Mouse (Mus musculus) limb, embryonic 14.5 days (tissue): ENCODE data around the gene Bmf. TPM values are rescaled to one million over a fixed set of nuclear protein-coding genes. Genes with fewer than 3 reads are reported as not detected.
A peak's percentile ranks its signal among the peaks of the same experiment; 100 is the strongest.

Source experiments
- ATAC-seq: fragments of 200-750 bp; cut with Nextera tagmentation; 2 replicates; pipeline ENCODE4 v1.8.0; 2017; ENCODE audit warnings: low read depth, moderate number of reproducible peaks, moderate TSS enrichment; ENCODE audit not compliant: low FRiP score
- DNase-seq: peaks from one replicate; pipeline ENCODE4 v3.0.0-alpha.2; 2015; ENCODE audit warnings: low spot score
- H3K27ac ChIP-seq: fragments of 300-500 bp; sonication (generic); replicated peaks from 2 replicates; pipeline ENCODE4 v1.5.1; 2014; ENCODE audit warnings: low read depth, mild to moderate bottlenecking, low read length, moderate library complexity, mixed read lengths
- H3K27me3 ChIP-seq: fragments of 300-500 bp; sonication (generic); 2 replicates; pipeline ENCODE4 v1.6.1; 2014; ENCODE audit warnings: low read length, mixed read lengths; ENCODE audit not compliant: control insufficient read depth, insufficient read depth
- H3K36me3 ChIP-seq: fragments of 300-500 bp; sonication (generic); 2 replicates; pipeline ENCODE4 v1.6.1; 2014; ENCODE audit warnings: mild to moderate bottlenecking, low read length, moderate library complexity, mixed read lengths; ENCODE audit not compliant: control insufficient read depth, insufficient read depth
- H3K4me1 ChIP-seq: fragments of 300-500 bp; sonication (generic); 2 replicates; pipeline ENCODE4 v1.6.1; 2014; ENCODE audit warnings: antibody characterized with exemption, low read length, mixed read lengths; ENCODE audit not compliant: control insufficient read depth, insufficient read depth
- H3K4me2 ChIP-seq: fragments of 300-500 bp; sonication (generic); replicated peaks from 2 replicates; pipeline ENCODE4 v1.6.1; 2014; ENCODE audit warnings: low read depth, mild to moderate bottlenecking, low read length, moderate library complexity; ENCODE audit not compliant: severe bottlenecking
- H3K4me3 ChIP-seq: fragments of 300-500 bp; sonication (generic); replicated peaks from 2 replicates; pipeline ENCODE4 v1.5.1; 2014; ENCODE audit warnings: low read length
- H3K9ac ChIP-seq: fragments of 300-500 bp; sonication (generic); 2 replicates; pipeline ENCODE4 v1.6.1; 2014; ENCODE audit warnings: mild to moderate bottlenecking, low read depth, low read length, moderate library complexity; ENCODE audit not compliant: severe bottlenecking
- H3K9me3 ChIP-seq: fragments of 300-500 bp; sonication (generic); 2 replicates; pipeline ENCODE4 v1.6.1; 2016; ENCODE audit warnings: low read length; ENCODE audit not compliant: control insufficient read depth
- POLR2A ChIP-seq: fragments of 200-500 bp; IDR thresholded peaks from 2 replicates; pipeline ENCODE4 v1.8.0; 2012; ENCODE audit warnings: inconsistent platforms, mild to moderate bottlenecking, moderate library complexity, borderline replicate concordance; ENCODE audit not compliant: insufficient read depth, insufficient read length; ENCODE audit errors: extremely low read depth
- WGBS: fragments of 180-500 bp; shearing (Covaris S2); extraction: QIAGEN DNeasy Blood & Tissue Kit; methylation state at CpG from one replicate; pipeline ENCODE4 v1.1.7; 2014; 5-methylcytosine and 5-hydroxymethylcytosine counted together
- polyA plus RNA-seq, 2 experiments: library from polyadenylated mRNA; depleted of rRNA in 1 of 2; stranded (reverse) in 1 of 2; unstranded in 1 of 2; fragments of >200 nt; fragmentation: Nextera tagmentation in 1 of 2; extraction: Ambion mirVana in 1 of 2; gene quantifications; 2 replicates each; pipeline versions ENCODE4 v1.2.1 to v1.2.3; 2012 to 2014

Gene Bmf
- polyA plus RNA-seq, 2 experiments: 5.1 to 29.2 TPM

DNA sequence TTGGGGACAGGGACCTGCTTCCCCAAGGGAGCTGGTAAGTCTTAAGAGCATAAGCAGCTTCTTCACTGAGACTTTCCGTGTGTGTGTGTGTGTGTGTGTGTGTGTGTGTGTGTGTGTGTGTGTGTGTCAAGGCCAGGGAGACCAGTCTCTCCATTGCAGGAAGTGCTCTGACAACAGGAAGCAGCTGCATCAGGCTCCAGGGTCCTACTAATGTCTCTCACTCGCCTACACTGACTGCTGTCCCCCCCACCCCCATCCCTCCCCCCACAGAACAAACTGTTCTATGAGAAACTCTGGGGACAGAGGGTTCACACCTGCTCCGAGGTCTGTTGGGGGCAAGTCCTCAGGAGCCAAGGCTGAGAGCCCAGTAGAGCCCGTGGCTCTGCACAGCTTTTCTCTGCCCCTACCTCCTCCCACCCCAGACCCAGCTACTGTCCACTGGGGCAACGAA lies 58.2 kb downstream of the Bmf start:
- Histone ChIP-seq H3K4me2 (no peak overlapping the region), H3K36me3 (no peaks in the 10 kb centered on the region), H3K4me1 (peaks cover 15% of the 10 kb centered on the region), H3K27me3 (no peaks in the 10 kb centered on the region), H3K9ac (no peak overlapping the region), H3K9me3 (no peaks in the 10 kb centered on the region), H3K4me3 (no peak overlapping the region), H3K27ac (no peak overlapping the region)
- no peak for TF ChIP-seq POLR2A
- DNase-seq: peak; percentile 54
- WGBS: 53% methylated on average over 4 of the region's 5 CpGs
- peak; percentile 44; the same call in 1 of the 2 replicates for ATAC-seq

DNA sequence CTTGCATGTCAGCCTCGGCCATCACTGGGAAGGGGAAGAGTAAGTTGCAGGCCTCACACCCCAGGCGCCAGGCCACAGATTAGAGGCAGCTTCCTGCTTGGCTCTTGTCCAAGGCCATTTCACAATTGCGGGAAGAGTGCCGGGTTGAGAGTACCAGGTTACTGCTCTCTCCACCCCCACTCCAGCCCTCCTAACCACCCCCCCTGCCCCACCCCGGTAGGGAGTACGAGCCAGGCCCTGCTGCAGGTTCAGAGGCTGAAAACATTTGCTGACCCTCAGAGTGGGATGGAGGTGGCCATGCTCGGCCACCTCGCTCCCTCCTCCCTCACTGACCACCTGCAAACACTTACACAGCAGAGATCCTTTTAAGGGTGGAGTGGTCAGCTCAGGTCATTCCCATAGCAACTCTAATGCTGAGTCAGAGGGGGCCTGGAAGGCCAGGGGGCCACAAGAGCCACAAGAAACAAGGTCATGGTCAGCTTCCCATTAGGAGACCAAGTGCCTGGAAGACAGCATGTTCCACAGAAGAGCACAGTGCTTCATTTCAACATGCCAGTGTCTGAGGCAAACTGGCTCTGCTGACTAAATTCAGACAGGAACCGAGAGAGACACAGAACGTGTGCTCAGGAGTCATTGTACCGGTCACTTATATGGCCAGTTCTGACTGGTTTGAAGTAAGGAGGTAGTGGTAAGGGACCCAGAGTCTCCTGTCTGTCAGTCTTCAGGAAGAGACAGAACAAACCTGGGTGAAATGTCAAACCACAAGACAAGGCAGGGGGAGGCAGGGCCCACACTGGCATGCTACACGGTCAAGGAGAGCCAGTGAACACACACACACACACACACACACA lies 59.0 kb downstream of the Bmf start:
- Histone ChIP-seq H3K27me3 (no peaks in the 10 kb centered on the region), H3K36me3 (no peaks in the 10 kb centered on the region), H3K4me1 (peaks cover 15% of the 10 kb centered on the region), H3K27ac (no peak overlapping the region), H3K4me3 (no peak overlapping the region), H3K9ac (peak overlapping the region; percentile 5; the same call in 1 of the 2 replicates), H3K4me2 (no peak overlapping the region), H3K9me3 (no peaks in the 10 kb centered on the region)
- ATAC-seq (no peak), DNase-seq (peak; percentile 40)
- 35% methylated on average over 12 of the region's 12 CpGs for WGBS
- TF ChIP-seq POLR2A: no peak

DNA sequence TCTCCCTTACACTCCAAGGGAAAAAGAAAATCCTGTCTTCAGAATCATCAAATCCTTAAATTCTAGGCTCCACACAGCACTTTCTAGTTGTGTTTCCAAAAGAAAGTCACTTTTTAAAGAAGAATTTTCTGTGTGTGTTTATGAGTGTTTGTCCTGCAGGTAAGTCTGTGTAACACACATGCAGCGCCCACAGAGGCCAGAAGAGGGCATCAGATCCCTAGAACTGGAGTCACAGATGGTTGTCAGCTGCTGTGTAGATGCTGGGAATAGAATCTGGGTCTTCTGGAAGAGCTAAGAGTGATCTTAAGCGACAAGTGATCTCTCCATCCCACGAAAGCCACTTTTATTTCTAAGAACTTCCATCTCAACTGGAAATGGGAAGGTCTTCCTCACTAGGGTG lies 61.7 kb downstream of the Bmf start:
- no peak for ATAC-seq
- Histone ChIP-seq H3K27ac (no peak overlapping the region), H3K4me2 (no peak overlapping the region), H3K4me3 (no peak overlapping the region), H3K9me3 (no peaks in the 10 kb centered on the region), H3K9ac (no peak overlapping the region), H3K36me3 (no peaks in the 10 kb centered on the region), H3K4me1 (peaks cover 15% of the 10 kb centered on the region), H3K27me3 (no peaks in the 10 kb centered on the region)
- DNase-seq: no peak
- WGBS: 72% methylated on average over 3 of the region's 3 CpGs
- TF ChIP-seq POLR2A: no peak

DNA sequence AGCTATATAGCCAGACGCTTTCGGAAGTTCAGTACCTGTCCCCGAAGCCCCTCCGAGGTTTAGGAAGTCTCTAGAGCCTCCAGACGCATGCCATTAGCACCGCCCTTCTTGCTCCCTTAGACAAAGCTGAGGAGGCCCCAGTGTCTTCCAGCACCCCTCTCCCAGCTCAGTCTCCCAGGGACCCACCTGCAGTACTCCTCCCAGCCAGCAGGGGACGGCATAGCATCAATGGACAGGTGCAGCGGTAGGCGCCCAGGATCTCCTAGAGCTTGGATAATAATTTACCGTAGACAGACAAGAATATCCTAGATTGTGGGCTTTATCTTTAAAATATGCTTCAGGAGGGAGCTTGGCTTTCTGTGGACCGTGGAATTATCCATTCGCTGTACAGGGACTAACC lies 62.6 kb downstream of the Bmf start:
- whole genome bisulfite sequencing: 14% methylated on average over 12 of the region's 12 CpGs
- Histone ChIP-seq H3K9me3 (no peaks in the 10 kb centered on the region), H3K9ac (no peak overlapping the region), H3K4me1 (peaks cover 13% of the 10 kb centered on the region), H3K27me3 (no peaks in the 10 kb centered on the region), H3K4me3 (no peak overlapping the region), H3K4me2 (no peak overlapping the region), H3K27ac (no peak overlapping the region), H3K36me3 (no peaks in the 10 kb centered on the region)
- peak; percentile 44 for DNase-seq
- no peak for TF ChIP-seq POLR2A
- ATAC-seq: no peak; the same call in 1 of the 2 replicates

DNA sequence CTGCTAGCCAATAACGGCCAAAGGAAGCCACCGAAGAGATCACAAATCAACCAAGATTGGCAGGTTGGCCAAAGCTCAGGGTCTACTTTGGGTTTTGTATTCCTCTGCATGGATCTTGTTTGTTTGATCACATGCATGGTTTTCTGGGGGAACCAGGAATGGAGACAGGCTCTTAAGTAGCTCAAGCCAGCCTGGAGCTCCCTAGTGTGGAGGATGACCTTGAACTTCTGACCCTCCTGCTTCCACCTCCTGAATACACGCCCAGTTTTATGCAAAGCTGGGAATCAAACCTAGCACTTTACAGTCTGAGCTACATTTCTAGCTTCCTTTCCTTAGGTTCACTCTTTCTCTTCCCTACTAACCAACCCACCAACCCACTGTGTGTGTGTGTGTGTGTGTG lies 64.1 kb downstream of the Bmf start:
- no peak overlapping the region for H3K4me3 ChIP-seq
- no peak overlapping the region for H3K9ac ChIP-seq
- DNase-seq (no peak), ATAC-seq (no peak)
- H3K9me3 ChIP-seq: no peaks in the 10 kb centered on the region
- H3K27me3 ChIP-seq: no peaks in the 10 kb centered on the region
- no peak for TF ChIP-seq POLR2A
- H3K4me2 ChIP-seq: no peak overlapping the region
- no peaks in the 10 kb centered on the region for H3K36me3 ChIP-seq
- H3K27ac ChIP-seq: no peak overlapping the region
- H3K4me1 ChIP-seq: peaks cover 5% of the 10 kb centered on the region; the same call in 1 of the 2 replicates
- WGBS: 74% methylated on average over 3 of the region's 3 CpGs
